Mouse (Mus musculus): ENCODE data around the gene Pth1r. TPM values are rescaled to one million over a fixed set of nuclear protein-coding genes. Genes with fewer than 3 reads are reported as not detected.

Gene Pth1r
- polyA plus RNA-seq, 1 experiment from 2014 or later, result 10.5 TPM

- WGBS, result 75% methylated on average over 1 of the region's 1 CpGs
- H3K4me3 ChIP-seq (ENCODE audit: low read depth, low read length), result no peak overlapping the region
- no peaks in the 10 kb centered on the region for H3K27me3 ChIP-seq (ENCODE audit: control insufficient read depth, insufficient read depth, low read length)
- TF ChIP-seq CTCF (IDR thresholded peaks at IDR 0.05; ENCODE audit: low read depth) (no peak), EP300 (optimal IDR thresholded peaks at IDR 0.05) (no peak)
- peak; percentile 46; the same call in 1 of the 2 replicates for ATAC-seq (ENCODE audit: low FRiP score, low TSS enrichment)
- H3K9me3 ChIP-seq (ENCODE audit: control insufficient read depth, low read length), result no peaks in the 10 kb centered on the region
- DNase-seq (ENCODE audit: low spot score), result peak; percentile 56
- peaks cover 2% of the 10 kb centered on the region; the same call in 1 of the 2 replicates for H3K36me3 ChIP-seq (ENCODE audit: control insufficient read depth, insufficient read depth, low read length)
- no peaks in the 10 kb centered on the region for H3K4me1 ChIP-seq (replicated peaks; ENCODE audit: control insufficient read depth, insufficient read depth)
- H3K27ac ChIP-seq (replicated peaks), result peak overlapping the region; percentile 73
- H3K4me2 ChIP-seq (replicated peaks; ENCODE audit: low read depth), result no peak overlapping the region
- H3K9ac ChIP-seq (ENCODE audit: low read length), result no peak overlapping the region
Measured at GRCm38 (mm10) chr9:110702848-110703247, 44.1 kb downstream of the Pth1r start.

- no peak overlapping the region for H3K9ac ChIP-seq (ENCODE audit: low read length)
- 79% methylated on average over 12 of the region's 12 CpGs for WGBS
- H3K9me3 ChIP-seq (ENCODE audit: control insufficient read depth, low read length), result no peaks in the 10 kb centered on the region
- TF ChIP-seq EP300 (optimal IDR thresholded peaks at IDR 0.05), result no peak
- TF ChIP-seq CTCF (IDR thresholded peaks at IDR 0.05; ENCODE audit: low read depth), result no peak
- H3K4me1 ChIP-seq (replicated peaks; ENCODE audit: control insufficient read depth, insufficient read depth), result no peaks in the 10 kb centered on the region
- no peak overlapping the region for H3K27ac ChIP-seq (replicated peaks)
- H3K27me3 ChIP-seq (ENCODE audit: control insufficient read depth, insufficient read depth, low read length), result no peaks in the 10 kb centered on the region
- H3K4me3 ChIP-seq (ENCODE audit: low read depth, low read length), result no peak overlapping the region
- DNase-seq (ENCODE audit: low spot score) (no peak), ATAC-seq (ENCODE audit: low FRiP score, low TSS enrichment) (no peak)
- no peak overlapping the region for H3K4me2 ChIP-seq (replicated peaks; ENCODE audit: low read depth)
- H3K36me3 ChIP-seq (ENCODE audit: control insufficient read depth, insufficient read depth, low read length), result peaks cover 2% of the 10 kb centered on the region; the same call in 1 of the 2 replicates
Measured at GRCm38 (mm10) chr9:110701114-110702032, 45.6 kb downstream of the Pth1r start.

DNA sequence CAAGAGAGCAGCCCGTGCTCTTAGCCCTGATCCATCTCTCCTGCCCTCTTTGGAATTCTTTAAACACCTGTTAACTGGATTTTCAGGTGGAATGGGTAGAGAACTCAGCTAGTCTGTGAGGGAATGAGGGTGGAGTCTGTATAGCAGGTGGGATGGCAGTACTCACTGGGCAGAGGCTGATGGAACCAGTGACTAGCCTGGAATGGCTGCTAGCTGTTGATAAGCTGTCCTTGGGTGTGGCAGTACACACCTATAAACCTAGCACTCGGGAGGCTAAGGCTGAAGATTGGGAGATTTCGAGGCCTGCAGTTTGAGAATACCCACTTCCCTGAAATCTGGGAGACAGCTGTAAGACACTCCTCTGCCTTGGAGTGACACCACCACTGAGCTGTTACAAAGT is 47.4 kb downstream of the Pth1r start:
- DNase-seq (ENCODE audit: low spot score), result peak; percentile 36
- 65% methylated on average over 3 of the region's 3 CpGs for WGBS
- H3K27me3 ChIP-seq (ENCODE audit: control insufficient read depth, insufficient read depth, low read length), result no peaks in the 10 kb centered on the region
- peak; percentile 58 for ATAC-seq (ENCODE audit: low FRiP score, low TSS enrichment)
- H3K4me3 ChIP-seq (ENCODE audit: low read depth, low read length), result no peak overlapping the region
- peak overlapping the region; percentile 58 for H3K27ac ChIP-seq (replicated peaks)
- no peak for TF ChIP-seq EP300 (optimal IDR thresholded peaks at IDR 0.05)
- no peak for TF ChIP-seq CTCF (IDR thresholded peaks at IDR 0.05; ENCODE audit: low read depth)
- H3K4me1 ChIP-seq (replicated peaks; ENCODE audit: control insufficient read depth, insufficient read depth), result no peaks in the 10 kb centered on the region
- no peaks in the 10 kb centered on the region for H3K9me3 ChIP-seq (ENCODE audit: control insufficient read depth, low read length)
- no peak overlapping the region for H3K4me2 ChIP-seq (replicated peaks; ENCODE audit: low read depth)
- peaks cover 4% of the 10 kb centered on the region; the same call in 1 of the 2 replicates for H3K36me3 ChIP-seq (ENCODE audit: control insufficient read depth, insufficient read depth, low read length)
- H3K9ac ChIP-seq (ENCODE audit: low read length), result no peak overlapping the region

DNA sequence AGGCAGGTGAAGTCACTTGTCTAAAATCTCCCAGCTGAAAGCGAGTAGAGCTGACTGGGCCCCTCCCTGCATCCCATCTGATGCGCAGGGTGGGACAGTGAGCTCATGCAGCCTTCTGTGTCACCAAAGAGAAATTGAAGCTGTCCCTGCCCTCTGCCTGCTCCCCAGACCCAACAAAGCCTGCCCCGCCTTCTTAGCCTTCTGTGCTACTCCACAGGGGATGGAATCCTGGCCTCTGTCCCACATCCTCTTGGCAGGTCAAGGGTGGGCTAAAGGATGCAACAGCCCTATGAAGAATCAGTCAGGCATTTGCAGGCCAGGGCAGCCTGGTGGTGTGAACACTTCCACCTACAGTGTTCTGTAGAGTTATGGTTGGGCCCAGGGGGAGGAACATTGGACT is 49.5 kb downstream of the Pth1r start:
- Histone ChIP-seq H3K4me3 (ENCODE audit: low read depth, low read length) (no peak overlapping the region), H3K4me2 (replicated peaks; ENCODE audit: low read depth) (no peak overlapping the region), H3K4me1 (replicated peaks; ENCODE audit: control insufficient read depth, insufficient read depth) (no peaks in the 10 kb centered on the region), H3K27me3 (ENCODE audit: control insufficient read depth, insufficient read depth, low read length) (no peaks in the 10 kb centered on the region), H3K36me3 (ENCODE audit: control insufficient read depth, insufficient read depth, low read length) (0 out of 2 replicates have a peak, but pooled peaks cover 7% of the 10 kb centered on the region), H3K9ac (ENCODE audit: low read length) (no peak overlapping the region), H3K9me3 (ENCODE audit: control insufficient read depth, low read length) (no peaks in the 10 kb centered on the region), H3K27ac (replicated peaks) (peak overlapping the region; percentile 86)
- 61% methylated on average over 3 of the region's 3 CpGs for WGBS
- peak; percentile 72 for ATAC-seq (ENCODE audit: low FRiP score, low TSS enrichment)
- no peak for DNase-seq (ENCODE audit: low spot score)
- no peak for TF ChIP-seq CTCF (IDR thresholded peaks at IDR 0.05; ENCODE audit: low read depth)
- no peak for TF ChIP-seq EP300 (optimal IDR thresholded peaks at IDR 0.05)

DNA sequence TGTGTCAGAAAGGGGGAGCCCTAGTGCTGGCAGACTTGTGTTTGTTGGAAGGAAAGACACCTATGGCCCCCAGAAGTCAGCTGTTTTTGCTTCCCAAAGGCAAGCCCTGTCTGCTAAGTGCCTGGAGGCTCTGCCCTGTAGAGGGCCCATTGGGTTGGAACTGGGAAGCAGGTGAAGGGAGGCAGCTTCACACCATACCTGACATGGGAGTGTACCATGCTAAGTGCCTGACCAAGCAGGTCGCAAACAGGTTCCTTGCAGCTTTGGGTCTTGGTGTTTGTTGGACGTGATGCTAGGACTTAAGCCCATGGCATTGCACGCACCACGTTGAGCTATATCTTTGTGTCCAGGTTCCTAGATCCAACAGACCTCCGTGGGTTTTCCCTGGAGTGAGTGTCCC is 50.5 kb downstream of the Pth1r start:
- Histone ChIP-seq H3K9ac (ENCODE audit: low read length) (no peak overlapping the region), H3K4me1 (replicated peaks; ENCODE audit: control insufficient read depth, insufficient read depth) (no peaks in the 10 kb centered on the region), H3K9me3 (ENCODE audit: control insufficient read depth, low read length) (no peaks in the 10 kb centered on the region), H3K4me3 (ENCODE audit: low read depth, low read length) (no peak overlapping the region), H3K27ac (replicated peaks) (peak overlapping the region; percentile 86), H3K36me3 (ENCODE audit: control insufficient read depth, insufficient read depth, low read length) (0 out of 2 replicates have a peak, but pooled peaks cover 6% of the 10 kb centered on the region), H3K27me3 (ENCODE audit: control insufficient read depth, insufficient read depth, low read length) (no peaks in the 10 kb centered on the region), H3K4me2 (replicated peaks; ENCODE audit: low read depth) (no peak overlapping the region)
- DNase-seq (ENCODE audit: low spot score) (no peak), ATAC-seq (ENCODE audit: low FRiP score, low TSS enrichment) (no peak)
- 84% methylated on average over 5 of the region's 5 CpGs for WGBS
- no peak for TF ChIP-seq CTCF (IDR thresholded peaks at IDR 0.05; ENCODE audit: low read depth)
- TF ChIP-seq EP300 (optimal IDR thresholded peaks at IDR 0.05), result no peak

Measured in stomach, postnatal 0 days (tissue).